Mouse (Mus musculus) brain, embryonic 14.5 days (tissue): ENCODE data around the gene Hdgfl2.

Experiments used
- CTCF ChIP-seq: fragments of 200-500 bp; IDR thresholded peaks from 2 replicates; pipeline ENCODE4 v1.5.1; 2012; ENCODE audit warnings: inconsistent platforms, mild to moderate bottlenecking, moderate library complexity, borderline replicate concordance; ENCODE audit not compliant: insufficient read depth, insufficient read length; ENCODE audit errors: extremely low read depth
- POLR2A ChIP-seq: fragments of 200-500 bp; IDR thresholded peaks from 2 replicates; pipeline ENCODE4 v1.6.1; 2012; ENCODE audit warnings: mild to moderate bottlenecking, inconsistent platforms, borderline replicate concordance; ENCODE audit not compliant: poor library complexity, insufficient read depth, insufficient read length, severe bottlenecking; ENCODE audit errors: extremely low read depth

GRCm38 (mm10) chr17:56079921-56080320, 487 bp downstream of the Hdgfl2 start:
- no peak for TF ChIP-seq CTCF
- TF ChIP-seq POLR2A: no peak
